In genomic region chr10:98789763-98790162, GRCm38 (mm10) we compare ENCODE assay signal across 26 mouse cellular contexts.
A peak's percentile ranks its signal among the peaks of the same experiment; 100 is the strongest.
DNase-seq lines count a peak whose midpoint lies in the region; ATAC-seq lines count a peak whose summit lies in the region.
"Had no signal": no experiment of that assay in that cellular context is flagged by ENCODE, and none has a peak within 500 bp of the region (broad histone marks: within the 10 kb centered on the region; RNA-seq: fewer than 3 reads in every experiment).

No protein-coding gene starts in this region.

- no peak overlapping the region for H3K27ac ChIP-seq in neural tube, embryonic 11.5 days (ENCODE audit: low read depth, low read length)
- H3K27ac ChIP-seq: forebrain, embryonic 13.5 days; kidney, embryonic 15.5 days; liver, embryonic 14.5 days; midbrain, embryonic 12.5 days had no signal

- no peak overlapping the region for H3K9ac ChIP-seq in neural tube, embryonic 11.5 days (ENCODE audit: low read length)
- H3K9ac ChIP-seq: forebrain, embryonic 13.5 days; kidney, embryonic 15.5 days; liver, embryonic 14.5 days; midbrain, embryonic 12.5 days had no signal

- ATAC-seq in neural tube, embryonic 11.5 days (ENCODE audit: insufficient read depth, low FRiP score, low TSS enrichment), result 0 out of 2 replicates have a peak, but pooled peaks have one; percentile 18
- ATAC-seq: activated CD4-positive, CD25-positive, alpha-beta regulatory T cell, adult 4 months; forebrain, embryonic 13.5 days; hindbrain, embryonic 16.5 days had no signal

- no peaks in the 10 kb centered on the region for H3K36me3 ChIP-seq in neural tube, embryonic 11.5 days (ENCODE audit: control insufficient read depth, insufficient read depth, low read length)
- H3K36me3 ChIP-seq: kidney, embryonic 15.5 days; midbrain, embryonic 12.5 days had no signal

- no peak overlapping the region for H3K4me2 ChIP-seq in neural tube, embryonic 11.5 days (ENCODE audit: low read depth)
- H3K4me2 ChIP-seq: forebrain, embryonic 13.5 days; kidney, embryonic 15.5 days; midbrain, embryonic 12.5 days had no signal

- no peaks in the 10 kb centered on the region for H3K27me3 ChIP-seq in neural tube, embryonic 11.5 days (ENCODE audit: control insufficient read depth, insufficient read depth, low read length)
- H3K27me3 ChIP-seq: forebrain, embryonic 13.5 days; kidney, embryonic 15.5 days; midbrain, embryonic 12.5 days had no signal

- whole genome bisulfite sequencing in neural tube, embryonic 11.5 days, result 88% methylated on average over 9 of the region's 9 CpGs

- peak; percentile 55 to 75 for DNase-seq in layer of hippocampus, adult 18-20 months (ENCODE audit: low spot score in 2 of 2)
- no peak for DNase-seq in layer of hippocampus, postnatal 10 days (ENCODE audit: low spot score in 2 of 2)
- DNase-seq in neural tube, embryonic 11.5 days (ENCODE audit: low spot score), result no peak
- DNase-seq in neural tube, embryonic 10.5 days (ENCODE audit: extremely low spot score, low spot score), result no peak
- DNase-seq in layer of hippocampus, adult 8-10 months (ENCODE audit: low spot score in 2 of 2), result peak; percentile 36 to 43
- peak; percentile 30 to 39 for DNase-seq in layer of hippocampus, postnatal 36 days
- DNase-seq in gastrocnemius, postnatal 25 days, result no peak
- DNase-seq: adrenal gland, adult 2 months; adrenal gland, postnatal 36 days; B cell, adult 2 months; cerebellum, adult 8-10 months; cerebellum, postnatal 36 days; heart, postnatal 14 days; kidney, adult 18-20 months; kidney, postnatal 25 days; liver; lung, adult 2 months; right cerebral cortex, postnatal 4 days; thymus, postnatal 4 days had no signal

- no peaks in the 10 kb centered on the region for H3K9me3 ChIP-seq in neural tube, embryonic 11.5 days (ENCODE audit: control insufficient read depth, low read length)
- H3K9me3 ChIP-seq: forebrain, embryonic 13.5 days; kidney, embryonic 15.5 days; midbrain, embryonic 12.5 days had no signal

- H3K4me3 ChIP-seq in neural tube, embryonic 11.5 days (ENCODE audit: low read depth, low read length), result no peak overlapping the region
- H3K4me3 ChIP-seq: forebrain, embryonic 13.5 days; kidney, embryonic 15.5 days; midbrain, embryonic 12.5 days; myocyte had no signal

- 0 out of 2 replicates have a peak, but pooled peaks cover 2% of the 10 kb centered on the region for H3K4me1 ChIP-seq in neural tube, embryonic 11.5 days (ENCODE audit: control insufficient read depth, insufficient read depth, low read length)
- H3K4me1 ChIP-seq: forebrain, embryonic 13.5 days; kidney, embryonic 15.5 days; midbrain, embryonic 12.5 days had no signal

Comparison
In these comparisons a context has a peak if more than half of its experiments do, and no peak if none do; other contexts are left out.
1. DNase-seq: peak in layer of hippocampus, adult 18-20 months (2 of 2), layer of hippocampus, adult 8-10 months (2 of 2) and layer of hippocampus, postnatal 36 days (2 of 2); none in layer of hippocampus, postnatal 10 days (0 of 2), neural tube, embryonic 11.5 days (single experiment), neural tube, embryonic 10.5 days (single experiment) and gastrocnemius, postnatal 25 days (single experiment).